Mouse (Mus musculus): Measurements from ENCODE around the gene Palld. TPM values are rescaled to one million over a fixed set of nuclear protein-coding genes. Genes with fewer than 3 reads are reported as not detected.

The Palld gene
- total and polyA plus RNA-seq, 3 experiments = 0.87 to 7.1 (median 2.6) TPM

GRCm38 (mm10) chr8:61590551-61591431, 311.7 kb downstream of the Palld start:
- in situ Hi-C loops (cut with MboI; ENCODE audit: low pct_ligation_motif_present, low pct_unique_long_range_greater_than_20kb, low sequenced_read_pairs) = no loop called here
- no peaks in the 10 kb centered on the region for H3K36me3 ChIP-seq (replicated peaks in 1 of 2; ENCODE audit: control insufficient read depth in 1 of 2, insufficient read depth in 1 of 2, low read length in 1 of 2)
- peaks cover 4% of the 10 kb centered on the region for H3K27me3 ChIP-seq (replicated peaks)
- TF ChIP-seq GABPA (IDR thresholded peaks at IDR 0.05; ENCODE audit: insufficient replicate concordance, low read depth, low read length) (no peak), IRF4 (IDR thresholded peaks at IDR 0.05; ENCODE audit: low read depth, low read length) (peak; percentile 16; the same call in 1 of the 2 replicates), MYC (IDR thresholded peaks at IDR 0.05; ENCODE audit: low read depth, low read length) (0 out of 2 replicates have a peak, but pooled peaks have one; percentile 33), E2F4 (IDR thresholded peaks at IDR 0.05; ENCODE audit: insufficient replicate concordance, low read depth, low read length) (no peak), ZNF384 (IDR thresholded peaks at IDR 0.05; ENCODE audit: low read depth, low read length) (no peak), UBTF (IDR thresholded peaks at IDR 0.05; ENCODE audit: low read depth, low read length) (no peak), ZC3H11A (IDR thresholded peaks at IDR 0.05; ENCODE audit: low read depth, low read length) (no peak), CHD1 (IDR thresholded peaks at IDR 0.05; ENCODE audit: low read depth, low read length) (no peak), MAFK (IDR thresholded peaks at IDR 0.05; ENCODE audit: insufficient replicate concordance, low read length) (no peak), JUN (IDR thresholded peaks at IDR 0.05; ENCODE audit: insufficient read depth, low read depth, low read length) (no peak), MAZ (IDR thresholded peaks at IDR 0.05; ENCODE audit: low read depth, low read length) (peak; percentile 52; the same call in 1 of the 2 replicates), POLR2AphosphoS2 (IDR thresholded peaks at IDR 0.05; ENCODE audit: low read depth, low read length) (no peak), EP300 (IDR thresholded peaks at IDR 0.05; ENCODE audit: low read length) (no peak), RCOR1 (conservative IDR thresholded peaks at IDR 0.05; ENCODE audit: low read depth, low read length) (no peak), SIN3A (IDR thresholded peaks at IDR 0.05; ENCODE audit: low read length) (peak; percentile 89), MXI1 (IDR thresholded peaks at IDR 0.05; ENCODE audit: low read depth, low read length) (0 out of 2 replicates have a peak, but pooled peaks have one; percentile 47), BHLHE40 (IDR thresholded peaks at IDR 0.05; ENCODE audit: low read depth, low read length) (no peak), KAT2A (IDR thresholded peaks at IDR 0.05; ENCODE audit: insufficient replicate concordance, low read length) (no peak), NELFE (IDR thresholded peaks at IDR 0.05; ENCODE audit: low read depth, low read length) (no peak), JUND (conservative IDR thresholded peaks at IDR 0.05; ENCODE audit: low read depth, low read length) (no peak), RAD21 (IDR thresholded peaks at IDR 0.05; ENCODE audit: low read depth, low read length) (no peak), POLR2A (IDR thresholded peaks at IDR 0.05; ENCODE audit: low read depth, low read length) (peak; percentile 50), ELF1 (IDR thresholded peaks at IDR 0.05; ENCODE audit: low read depth, low read length) (no peak), NRF1 (IDR thresholded peaks at IDR 0.05; ENCODE audit: low read depth, low read length) (no peak), TBP (conservative IDR thresholded peaks at IDR 0.05; ENCODE audit: low read depth, low read length) (no peak), ZKSCAN1 (IDR thresholded peaks at IDR 0.05; ENCODE audit: borderline replicate concordance, low read depth, low read length) (no peak), ETS1 (conservative IDR thresholded peaks at IDR 0.05; ENCODE audit: low read depth, low read length) (peak; percentile 23; the same call in 1 of the 2 replicates), HCFC1 (IDR thresholded peaks at IDR 0.05; ENCODE audit: low read depth, low read length) (no peak), SMC3 (IDR thresholded peaks at IDR 0.05; ENCODE audit: low read depth, low read length) (no peak), TCF12 (IDR thresholded peaks at IDR 0.05; ENCODE audit: low read depth, low read length) (0 out of 2 replicates have a peak, but pooled peaks have one; percentile 47), USF2 (conservative IDR thresholded peaks at IDR 0.05; ENCODE audit: low read depth, low read length) (no peak), ZMIZ1 (IDR thresholded peaks at IDR 0.05; ENCODE audit: low read depth, low read length) (no peak), USF1 (IDR thresholded peaks at IDR 0.05; ENCODE audit: low read depth, low read length) (no peak), CHD2 (IDR thresholded peaks at IDR 0.05; ENCODE audit: low read length) (no peak), PAX5 (IDR thresholded peaks at IDR 0.05; ENCODE audit: low read length) (no peak), CTCF (conservative IDR thresholded peaks at IDR 0.05 in 1 of 2, IDR thresholded peaks at IDR 0.05 in 1 of 2; ENCODE audit: low read depth in 2 of 2, low read length in 2 of 2) (no peak), MEF2A (IDR thresholded peaks at IDR 0.05; ENCODE audit: borderline replicate concordance, low read depth, low read length) (peak; percentile 32; the same call in 1 of the 2 replicates), MAX (IDR thresholded peaks at IDR 0.05; ENCODE audit: low read length) (no peak)
- H3K9ac ChIP-seq (ENCODE audit: insufficient read depth, low read depth) = peak overlapping the region; percentile 88
- no peaks in the 10 kb centered on the region for H3K9me3 ChIP-seq (replicated peaks; ENCODE audit: low read length)
- H3K79me2 ChIP-seq (replicated peaks; ENCODE audit: control insufficient read depth, extremely low read depth, insufficient read depth, poor library complexity, severe bottlenecking) = peaks cover 11% of the 10 kb centered on the region
- H3K4me3 ChIP-seq (replicated peaks in 1 of 3; ENCODE audit: low read depth in 2 of 3, low read length in 2 of 3, poor library complexity in 1 of 3) = peak overlapping the region; percentile 60 to 75 (median 75)
- H3K4me2 ChIP-seq (ENCODE audit: insufficient read depth, low read depth, poor library complexity, severe bottlenecking) = peak overlapping the region; percentile 65
- peak; percentile 88 for DNase-seq (ENCODE audit: extremely low read depth)
- H3K27ac ChIP-seq (ENCODE audit: insufficient read depth, low read depth) = no peak overlapping the region
- peaks cover 10% of the 10 kb centered on the region in 2 experiments for H3K4me1 ChIP-seq (ENCODE audit: control insufficient read depth in 1 of 2, insufficient read depth in 2 of 2)
- dilution Hi-C loops (cut with MboI; ENCODE audit: extremely low pct_ligation_motif_present, extremely low pct_unique_long_range_greater_than_20kb, low sequenced_read_pairs) = no loop called here
